Mouse (Mus musculus) adrenal gland, adult 2 months (tissue): ENCODE measurements around the gene Ppp1r3a. TPM values are rescaled to one million over a fixed set of nuclear protein-coding genes. Genes with fewer than 3 reads are reported as not detected.

ENCODE experiments used
- polyA plus RNA-seq: library from polyadenylated mRNA; depleted of rRNA; stranded (reverse); fragments of >200 nt; gene quantifications from 2 replicates; pipeline ENCODE4 v1.2.3, GENCODE M21; 2012; rRNA removed
- total RNA-seq, 2 experiments: library from RNA; stranded (reverse); gene quantifications; 2 replicates each; pipeline ENCODE4 v1.2.3; 2021

Ppp1r3a gene
- total and polyA plus RNA-seq, 3 experiments: 0.03 TPM; not detected in 2

Other genes starting within 250 kb of the Ppp1r3a start
- 1 to 10 TPM; 4.9 to 6.0 TPM for gene Foxp2, start 146.1 kb upstream of the Ppp1r3a start, total RNA-seq
- gene Foxp2, start 146.1 kb upstream of the Ppp1r3a start, polyA plus RNA-seq: 2.4 and 2.9 TPM in 2 replicates